Mouse (Mus musculus) heart, embryonic 16.5 days (tissue): ENCODE measurements around the gene Clec10a. TPM values are rescaled to one million over a fixed set of nuclear protein-coding genes. Genes with fewer than 3 reads are reported as not detected.
"Not testable (repeated sequence)": the region's sequence is repeated elsewhere in the genome, so short reads cannot be mapped to it uniquely, and the experiment has no call there.

Source experiments
- ATAC-seq: fragments of 200-750 bp; cut with Nextera tagmentation; replicated peaks from 2 replicates; pipeline ENCODE4 v1.8.0; 2017; ENCODE audit warnings: moderate number of reproducible peaks; ENCODE audit not compliant: insufficient read depth, low FRiP score; ENCODE audit errors: extremely low read depth
- H3K27ac ChIP-seq: fragments of 300-500 bp; sonication (generic); 2 replicates; pipeline ENCODE4 v1.5.1; 2014; ENCODE audit warnings: mild to moderate bottlenecking, low read length, control low read depth, moderate library complexity
- H3K27me3 ChIP-seq: fragments of 300-500 bp; sonication (generic); 2 replicates; pipeline ENCODE4 v1.6.1; 2014; ENCODE audit warnings: low read length, mixed read lengths; ENCODE audit not compliant: control insufficient read depth, insufficient read depth
- H3K36me3 ChIP-seq: fragments of 300-500 bp; sonication (generic); 2 replicates; pipeline ENCODE4 v1.6.1; 2014; ENCODE audit not compliant: control insufficient read depth, insufficient read depth
- H3K4me1 ChIP-seq: fragments of 300-500 bp; sonication (generic); 2 replicates; pipeline ENCODE4 v1.6.1; 2014; ENCODE audit warnings: low read length, mixed read lengths; ENCODE audit not compliant: control insufficient read depth, insufficient read depth
- H3K4me2 ChIP-seq: fragments of 300-500 bp; sonication (generic); 2 replicates; pipeline ENCODE4 v1.6.1; 2014; ENCODE audit warnings: low read depth, mild to moderate bottlenecking, control low read depth, low read length
- H3K4me3 ChIP-seq: fragments of 300-500 bp; sonication (generic); 2 replicates; pipeline ENCODE4 v1.5.1; 2014; ENCODE audit warnings: mild to moderate bottlenecking, control low read depth, low read length
- H3K9ac ChIP-seq: fragments of 300-500 bp; sonication (generic); 2 replicates; pipeline ENCODE4 v1.6.1; 2014; ENCODE audit warnings: low read length, control low read depth
- H3K9me3 ChIP-seq: fragments of 300-500 bp; sonication (generic); replicated peaks from 2 replicates; pipeline ENCODE4 v1.6.1; 2016; ENCODE audit warnings: low read length; ENCODE audit not compliant: control insufficient read depth
- WGBS: fragments of 180-500 bp; shearing (Covaris S2); extraction: QIAGEN DNeasy Blood & Tissue Kit; methylation state at CpG from one replicate; pipeline ENCODE4 v1.1.7; 2014; 5-methylcytosine and 5-hydroxymethylcytosine counted together
- polyA plus RNA-seq: library from polyadenylated mRNA; unstranded; fragments of >200 nt; fragmentation: Nextera tagmentation; extraction: Ambion mirVana; gene quantifications from 2 replicates; pipeline ENCODE4 v1.2.1, GENCODE M21; 2015

The Clec10a gene
- polyA plus RNA-seq, result 0.51 and 1.1 TPM in 2 replicates

GRCm38 (mm10) chr11:70155897-70156296 lies at the start of gene Clec10a:
Gene Clec10a, plus strand, starts transcription at chr11:70156197.
- WGBS, result no CpG with 5 or more reads among the region's 5 CpGs
- not testable (repeated sequence) for ATAC-seq, H3K4me3 ChIP-seq, H3K9ac ChIP-seq, H3K27me3 ChIP-seq, H3K4me2 ChIP-seq, H3K9me3 ChIP-seq, H3K27ac ChIP-seq, H3K4me1 ChIP-seq, H3K36me3 ChIP-seq

- no peak overlapping the region for H3K4me3 ChIP-seq
- H3K9me3 ChIP-seq, result peaks cover 3% of the 10 kb centered on the region; the same call in 1 of the 2 replicates
Observed at GRCm38 (mm10) chr11:70107085-70107484, 48.9 kb upstream of the Clec10a start.

GRCm38 (mm10) chr11:70110146-70110545 lies 45.9 kb upstream of the Clec10a start:
- WGBS, result 61% methylated on average over 3 of the region's 3 CpGs
- ATAC-seq, result no peak
- Histone ChIP-seq H3K27me3 (no peaks in the 10 kb centered on the region), H3K27ac (no peak overlapping the region), H3K4me1 (no peaks in the 10 kb centered on the region), H3K36me3 (no peaks in the 10 kb centered on the region), H3K4me3 (no peak overlapping the region), H3K9me3 (peaks cover 3% of the 10 kb centered on the region; the same call in 1 of the 2 replicates), H3K4me2 (no peak overlapping the region), H3K9ac (no peak overlapping the region)

More at GRCm38 (mm10) chr11:70107085-70107484, 48.9 kb upstream of the Clec10a start:
- Histone ChIP-seq H3K4me1 (no peaks in the 10 kb centered on the region), H3K9ac (no peak overlapping the region), H3K27ac (no peak overlapping the region), H3K36me3 (no peaks in the 10 kb centered on the region), H3K27me3 (no peaks in the 10 kb centered on the region), H3K4me2 (no peak overlapping the region)
- no peak for ATAC-seq
- WGBS, result 51% methylated on average over 8 of the region's 8 CpGs

DNA sequence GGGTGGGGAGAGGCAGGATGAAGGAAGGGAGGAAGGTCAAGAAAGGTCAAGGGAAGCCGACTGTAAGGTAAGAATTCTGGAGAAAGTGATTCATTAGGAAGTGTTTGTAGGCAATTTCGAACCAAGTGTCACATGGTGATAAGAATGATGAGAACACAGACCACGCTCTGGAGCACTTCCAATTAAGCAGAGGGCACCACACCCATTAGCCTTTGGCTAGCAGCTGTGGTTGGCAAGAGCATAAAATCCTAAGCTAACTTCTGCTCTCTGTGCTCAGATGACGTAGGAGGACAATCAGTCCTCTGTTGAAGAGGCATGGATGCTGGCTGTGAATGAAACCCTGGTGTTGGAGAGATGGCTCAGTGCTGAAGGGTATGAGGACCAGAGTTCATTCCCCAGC lies 41.4 kb upstream of the Clec10a start:
- ATAC-seq, result no peak

GRCm38 (mm10) chr11:70115901-70116300 lies 40.1 kb upstream of the Clec10a start:
- no peaks in the 10 kb centered on the region for H3K27me3 ChIP-seq
- peaks cover 8% of the 10 kb centered on the region for H3K9me3 ChIP-seq
- H3K36me3 ChIP-seq, result no peaks in the 10 kb centered on the region
- no peak overlapping the region for H3K4me2 ChIP-seq
- ATAC-seq, result no peak
- H3K4me3 ChIP-seq, result no peak overlapping the region
- no peaks in the 10 kb centered on the region for H3K4me1 ChIP-seq
- no peak overlapping the region for H3K9ac ChIP-seq
- WGBS, result 83% methylated on average over 3 of the region's 3 CpGs
- H3K27ac ChIP-seq, result no peak overlapping the region

More for the DNA sequence above, 41.4 kb upstream of the Clec10a start:
- H3K4me1 ChIP-seq, result no peaks in the 10 kb centered on the region
- 52% methylated on average over 4 of the region's 4 CpGs for WGBS
- peaks cover 4% of the 10 kb centered on the region; the same call in 1 of the 2 replicates for H3K9me3 ChIP-seq
- H3K9ac ChIP-seq, result no peak overlapping the region
- no peak overlapping the region for H3K27ac ChIP-seq
- no peaks in the 10 kb centered on the region for H3K27me3 ChIP-seq
- H3K4me3 ChIP-seq, result no peak overlapping the region
- H3K36me3 ChIP-seq, result no peaks in the 10 kb centered on the region
- no peak overlapping the region for H3K4me2 ChIP-seq

DNA sequence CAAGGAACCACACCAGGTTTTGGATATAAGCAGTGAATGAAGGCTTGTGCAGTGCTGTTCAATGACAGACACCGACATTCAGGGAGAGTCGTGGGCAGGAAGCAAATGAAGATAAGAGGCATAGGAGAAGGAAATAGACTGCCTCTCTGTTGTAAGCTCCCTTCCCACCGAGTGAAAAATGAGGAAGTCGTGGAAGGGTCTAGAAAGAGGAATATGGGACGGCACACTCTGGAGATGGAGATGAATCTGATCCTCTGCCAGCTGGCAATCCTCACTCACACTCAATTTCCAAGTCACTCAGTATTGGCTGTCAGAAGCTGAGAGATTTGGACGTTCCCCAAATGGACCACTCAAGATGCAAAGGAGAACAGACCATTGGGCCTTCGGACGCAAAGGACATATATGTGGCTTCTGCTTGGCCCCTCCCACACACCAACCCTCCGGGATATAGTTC lies 26.0 kb upstream of the Clec10a start, which contains the start of gene Mgl2:
Gene Mgl2, plus strand, starts transcription at position 404 of the 454 bp plus-strand sequence.
- no peaks in the 10 kb centered on the region for H3K9me3 ChIP-seq
- ATAC-seq, result no peak
- H3K4me3 ChIP-seq, result no peak within 1 kb of the TSS
- WGBS, result 43% methylated on average over 9 of the region's 9 CpGs
- no peaks in the 10 kb centered on the region for H3K27me3 ChIP-seq
- no peaks in the 10 kb centered on the region for H3K36me3 ChIP-seq
- no peak within 1 kb of the TSS for H3K4me2 ChIP-seq
- H3K4me1 ChIP-seq, result no peaks in the 10 kb centered on the region
- no peak within 1 kb of the TSS for H3K9ac ChIP-seq
- H3K27ac ChIP-seq, result no peak within 1 kb of the TSS

GRCm38 (mm10) chr11:70135001-70135400 lies 21.0 kb upstream of the Clec10a start:
- not testable (repeated sequence) for H3K27me3 ChIP-seq, ATAC-seq, H3K4me2 ChIP-seq, H3K36me3 ChIP-seq, H3K4me3 ChIP-seq, H3K27ac ChIP-seq, H3K9me3 ChIP-seq, H3K4me1 ChIP-seq, H3K9ac ChIP-seq
- 71% methylated on average over 3 of the region's 3 CpGs for WGBS

DNA sequence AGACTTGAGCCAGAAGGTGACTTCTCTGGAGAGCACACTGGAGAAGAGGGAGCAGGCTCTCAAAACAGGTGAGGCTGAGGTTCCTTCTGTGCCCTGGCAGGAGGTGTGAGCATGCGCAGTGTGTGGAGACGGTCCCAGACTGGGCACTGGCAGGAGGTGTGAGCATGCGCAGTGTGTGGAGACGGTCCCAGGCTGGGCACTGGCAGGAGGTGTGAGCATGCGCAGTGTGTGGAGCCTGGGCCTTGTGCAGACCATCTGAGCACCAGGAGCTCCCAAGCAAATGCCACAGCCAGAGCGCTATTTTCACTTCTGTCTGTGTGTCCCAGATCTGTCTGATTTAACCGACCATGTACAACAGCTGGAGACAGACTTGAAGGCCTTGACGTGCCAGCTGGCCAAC lies 20.1 kb upstream of the Clec10a start:
- not testable (repeated sequence) for H3K4me3 ChIP-seq, ATAC-seq, H3K27ac ChIP-seq, H3K27me3 ChIP-seq, H3K4me2 ChIP-seq, H3K36me3 ChIP-seq, H3K9ac ChIP-seq, H3K9me3 ChIP-seq, H3K4me1 ChIP-seq
- WGBS, result 74% methylated on average over 8 of the region's 8 CpGs

DNA sequence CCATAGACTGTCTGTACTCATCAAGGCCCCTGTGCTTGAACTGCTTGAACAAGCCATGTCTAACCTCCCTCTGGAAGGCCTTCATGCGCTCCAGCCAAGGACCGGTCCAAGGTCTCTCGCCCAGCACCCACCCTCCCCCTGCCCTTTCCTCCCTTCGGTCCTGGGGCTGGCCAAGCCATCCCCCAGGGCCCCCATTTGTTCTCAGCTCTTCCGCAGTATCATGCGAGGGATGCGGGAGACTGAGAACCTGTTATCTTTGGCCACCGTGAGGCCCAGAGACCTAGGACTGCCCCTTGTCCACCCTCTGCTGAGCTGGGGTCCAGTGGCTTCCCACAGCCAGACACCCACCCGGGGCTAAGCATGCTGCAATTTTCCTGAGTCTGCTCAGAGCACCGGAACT lies 16.8 kb upstream of the Clec10a start:
- Histone ChIP-seq H3K4me1 (no peaks in the 10 kb centered on the region), H3K4me2 (no peak overlapping the region), H3K9me3 (no peaks in the 10 kb centered on the region), H3K36me3 (no peaks in the 10 kb centered on the region), H3K4me3 (no peak overlapping the region), H3K9ac (no peak overlapping the region), H3K27me3 (no peaks in the 10 kb centered on the region), H3K27ac (no peak overlapping the region)
- 62% methylated on average over 10 of the region's 10 CpGs for WGBS
- ATAC-seq, result no peak
